Mouse (Mus musculus): ENCODE measurements around the gene Polr2h.

Polr2h gene

GRCm38 (mm10) chr16:20701729-20702521, 15.5 kb upstream of the Polr2h start:
- DNase-seq (ENCODE audit: low spot score): no peak

GRCm38 (mm10) chr16:20702522-20702893, 15.0 kb upstream of the Polr2h start:
- DNase-seq (ENCODE audit: low spot score): peak; percentile 64

- DNase-seq (ENCODE audit: low spot score): no peak
Measured at GRCm38 (mm10) chr16:20703071-20703470, 14.4 kb upstream of the Polr2h start.

GRCm38 (mm10) chr16:20703699-20704400, 13.6 kb upstream of the Polr2h start:
- no peak for DNase-seq (ENCODE audit: low spot score)

GRCm38 (mm10) chr16:20705786-20706185, 11.7 kb upstream of the Polr2h start:
- DNase-seq (ENCODE audit: low spot score): peak; percentile 43

GRCm38 (mm10) chr16:20706407-20707055, 10.9 kb upstream of the Polr2h start:
- DNase-seq (ENCODE audit: low spot score): peak; percentile 54

GRCm38 (mm10) chr16:20708220-20708938, 9.1 kb upstream of the Polr2h start:
- DNase-seq (ENCODE audit: low spot score): no peak

- no peak for DNase-seq (ENCODE audit: low spot score)
Measured at GRCm38 (mm10) chr16:20708939-20709734, 8.3 kb upstream of the Polr2h start.

- DNase-seq (ENCODE audit: low spot score): no peak
Measured at GRCm38 (mm10) chr16:20710370-20710769, 7.1 kb upstream of the Polr2h start.

- DNase-seq (ENCODE audit: low spot score): no peak
Measured at GRCm38 (mm10) chr16:20710810-20711209, 6.7 kb upstream of the Polr2h start.

- DNase-seq (ENCODE audit: low spot score): no peak
Measured at GRCm38 (mm10) chr16:20712190-20712589, 5.3 kb upstream of the Polr2h start.

GRCm38 (mm10) chr16:20712889-20713288, 4.6 kb upstream of the Polr2h start:
- DNase-seq (ENCODE audit: low spot score): no peak

- no peak for DNase-seq (ENCODE audit: low spot score)
Measured at GRCm38 (mm10) chr16:20714307-20715080, 3.0 kb upstream of the Polr2h start.

- no peak for DNase-seq (ENCODE audit: low spot score)
Measured at GRCm38 (mm10) chr16:20715161-20715560, 2.3 kb upstream of the Polr2h start.

- peak; percentile 30 for DNase-seq (ENCODE audit: low spot score)
Measured at GRCm38 (mm10) chr16:20715566-20715965, 1.9 kb upstream of the Polr2h start.

GRCm38 (mm10) chr16:20715976-20716840, 1.3 kb upstream of the Polr2h start:
- peak; percentile 83 for DNase-seq (ENCODE audit: low spot score)

GRCm38 (mm10) chr16:20716841-20717180, 654 bp upstream of the Polr2h start:
- no peak for DNase-seq (ENCODE audit: low spot score)

- DNase-seq (ENCODE audit: low spot score): no peak
Measured at GRCm38 (mm10) chr16:20717978-20718670, 659 bp downstream of the Polr2h start.

GRCm38 (mm10) chr16:20721808-20722207, 4.3 kb downstream of the Polr2h start:
- no peak for DNase-seq (ENCODE audit: low spot score)
